Mouse (Mus musculus): ENCODE measurements at regions not wholly inside any gene's neighbourhood (a gene's known extent, or its start where the extent isn't known, plus 50 kb on each side); places are given as distances from the start of the nearest gene placed in this dataset.

DNA sequence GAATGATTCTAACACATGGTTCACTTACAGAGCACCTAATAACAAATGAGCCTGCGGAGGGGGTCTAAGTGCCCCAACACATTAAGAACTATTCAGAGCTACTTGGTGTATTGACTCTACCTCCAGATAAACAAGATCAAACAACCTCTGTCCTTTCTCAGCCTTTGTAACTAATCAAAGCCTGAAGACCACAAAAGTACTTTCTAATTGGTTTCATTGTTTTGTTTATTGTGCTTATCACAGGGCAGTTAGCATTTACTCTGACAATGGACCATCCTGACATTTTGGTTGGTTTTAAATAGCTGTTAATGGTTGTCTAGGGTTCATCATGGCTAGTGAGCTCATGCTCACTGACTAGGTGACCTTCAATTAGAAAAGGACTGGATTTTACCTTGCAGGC, 435.2 kb upstream of the 4930412O13Rik start:
- DNase-seq, result no peak

GRCm38 (mm10) chr2:9464413-9464812, 416.6 kb upstream of the 4930412O13Rik start:
- DNase-seq, result no peak

GRCm38 (mm10) chr2:9464818-9465217, 416.2 kb upstream of the 4930412O13Rik start:
- DNase-seq, result no peak

DNA sequence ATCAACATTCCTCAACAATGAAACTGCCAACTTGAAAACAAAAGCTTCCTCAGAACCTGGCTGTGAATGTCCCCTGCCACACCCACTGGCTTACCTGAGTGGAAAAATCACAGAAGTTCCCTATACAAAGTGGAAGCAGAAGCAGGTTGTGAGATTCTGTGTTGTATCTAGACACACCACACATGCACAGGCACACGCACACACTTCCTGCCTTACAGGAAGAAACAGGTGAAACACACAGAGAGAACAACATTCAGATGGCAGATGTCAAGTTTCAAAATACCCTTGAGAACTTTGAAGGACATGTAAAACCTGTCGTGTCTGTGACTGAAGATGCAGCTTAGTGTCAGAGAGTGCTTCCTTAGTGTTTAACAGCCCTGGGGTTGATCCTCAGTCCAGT, 413.5 kb upstream of the 4930412O13Rik start:
- DNase-seq, result no peak

- no peak for DNase-seq
These were observed 412.4 kb upstream of the 4930412O13Rik start for GRCm38 (mm10) chr2:9468651-9469050.

DNA sequence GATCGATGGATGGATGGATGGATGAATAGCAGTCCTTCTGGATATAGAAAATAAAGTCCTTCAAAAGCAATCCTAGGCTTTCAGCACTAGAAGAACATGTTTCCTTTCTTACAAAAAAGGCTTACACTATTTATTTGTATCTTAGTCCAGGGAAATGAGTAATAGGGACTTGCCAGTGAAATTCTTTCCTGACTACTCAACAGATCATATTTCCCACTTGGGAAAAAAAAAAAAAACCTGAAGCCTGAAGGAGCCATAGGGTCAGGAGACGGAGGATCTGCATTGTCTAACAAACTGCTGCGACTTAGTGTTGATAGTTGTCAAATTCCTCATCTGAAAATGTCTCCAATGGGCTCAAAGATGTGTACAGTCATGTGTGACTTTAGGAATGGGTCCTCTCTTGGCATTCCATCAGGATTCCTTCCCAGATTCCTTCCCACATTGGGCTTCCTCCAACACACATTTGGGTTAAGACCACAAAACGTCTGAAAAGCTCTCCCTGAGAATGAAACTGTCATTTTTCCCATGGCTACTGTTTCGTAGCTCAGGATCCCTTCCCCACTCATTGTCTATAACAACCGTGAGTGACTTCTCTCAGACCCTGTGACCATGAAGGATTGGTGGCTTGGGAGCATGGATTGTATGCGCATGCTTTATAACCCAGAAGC, 399.2 kb upstream of the 4930412O13Rik start:
- DNase-seq, result no peak

- no peak for DNase-seq
These were observed 393.6 kb upstream of the 4930412O13Rik start for GRCm38 (mm10) chr2:9487381-9487914.

DNA sequence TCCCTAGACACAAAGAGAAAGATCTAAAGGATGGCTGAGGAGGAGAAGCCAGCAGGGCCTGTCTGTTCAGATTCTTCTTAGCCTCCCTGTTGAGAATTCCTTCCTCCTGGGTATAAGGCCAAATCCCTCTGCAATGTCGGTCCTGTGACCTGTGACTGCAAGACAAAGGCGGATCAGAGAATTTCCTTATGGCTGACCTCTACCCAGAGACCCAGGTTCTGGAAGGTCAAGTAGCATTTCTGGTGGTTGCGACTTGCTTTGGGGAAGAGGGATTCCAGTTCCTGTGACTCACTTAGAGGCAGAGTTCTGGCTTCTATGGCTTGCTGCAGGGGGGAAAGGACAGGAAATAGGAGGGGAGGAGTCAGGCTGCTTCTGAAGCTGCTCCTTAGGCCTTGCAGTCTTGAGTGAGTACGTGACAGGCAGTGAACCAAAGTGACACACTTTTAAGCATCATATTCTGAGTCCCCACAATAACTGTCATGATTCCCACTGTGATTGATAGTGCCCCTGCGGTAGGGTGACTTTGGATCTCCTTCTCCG, 387.4 kb upstream of the 4930412O13Rik start:
- no peak for DNase-seq

DNA sequence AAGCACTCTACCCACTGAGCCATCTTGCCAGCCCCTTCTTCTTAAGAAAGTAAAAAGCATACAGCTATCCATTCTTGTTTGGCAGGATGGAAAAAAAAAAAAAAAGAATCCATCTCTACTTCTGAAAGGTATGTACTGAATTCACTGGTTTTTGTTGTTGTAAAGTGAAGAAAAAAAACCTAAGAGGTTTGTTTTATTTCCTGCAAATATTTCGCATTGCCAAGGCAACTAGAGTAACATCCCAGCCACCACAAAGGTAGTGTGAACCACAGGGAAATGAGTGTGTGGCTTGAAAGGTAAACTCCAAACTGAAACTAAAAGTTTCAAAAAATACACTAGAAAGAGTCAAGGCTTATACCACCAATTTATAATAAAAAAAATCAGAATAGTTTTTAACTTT, 361.0 kb upstream of the 4930412O13Rik start:
- DNase-seq, result no peak

DNA sequence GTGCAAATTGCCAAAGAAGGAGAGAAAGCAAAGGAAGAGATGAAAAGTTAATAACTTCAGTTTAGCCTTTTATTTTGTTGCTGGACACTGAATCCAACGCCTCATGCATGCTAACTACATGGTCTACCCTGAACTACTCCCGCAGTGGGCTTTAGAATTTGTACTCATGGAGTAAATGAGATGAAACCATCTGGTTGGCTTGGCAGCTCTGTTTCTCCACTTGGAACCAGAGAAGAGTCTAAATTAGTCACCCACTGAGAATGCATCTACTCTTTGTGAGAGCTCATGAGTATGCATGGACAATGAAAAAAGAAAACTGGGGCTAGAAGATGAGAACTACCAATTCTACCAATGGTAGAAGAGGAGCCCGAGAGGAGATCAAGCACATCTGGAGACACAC, 355.1 kb upstream of the 4930412O13Rik start:
- no peak for DNase-seq

- DNase-seq, result no peak
These were observed 345.9 kb upstream of the 4930412O13Rik start for GRCm38 (mm10) chr2:9535141-9535658.

DNA sequence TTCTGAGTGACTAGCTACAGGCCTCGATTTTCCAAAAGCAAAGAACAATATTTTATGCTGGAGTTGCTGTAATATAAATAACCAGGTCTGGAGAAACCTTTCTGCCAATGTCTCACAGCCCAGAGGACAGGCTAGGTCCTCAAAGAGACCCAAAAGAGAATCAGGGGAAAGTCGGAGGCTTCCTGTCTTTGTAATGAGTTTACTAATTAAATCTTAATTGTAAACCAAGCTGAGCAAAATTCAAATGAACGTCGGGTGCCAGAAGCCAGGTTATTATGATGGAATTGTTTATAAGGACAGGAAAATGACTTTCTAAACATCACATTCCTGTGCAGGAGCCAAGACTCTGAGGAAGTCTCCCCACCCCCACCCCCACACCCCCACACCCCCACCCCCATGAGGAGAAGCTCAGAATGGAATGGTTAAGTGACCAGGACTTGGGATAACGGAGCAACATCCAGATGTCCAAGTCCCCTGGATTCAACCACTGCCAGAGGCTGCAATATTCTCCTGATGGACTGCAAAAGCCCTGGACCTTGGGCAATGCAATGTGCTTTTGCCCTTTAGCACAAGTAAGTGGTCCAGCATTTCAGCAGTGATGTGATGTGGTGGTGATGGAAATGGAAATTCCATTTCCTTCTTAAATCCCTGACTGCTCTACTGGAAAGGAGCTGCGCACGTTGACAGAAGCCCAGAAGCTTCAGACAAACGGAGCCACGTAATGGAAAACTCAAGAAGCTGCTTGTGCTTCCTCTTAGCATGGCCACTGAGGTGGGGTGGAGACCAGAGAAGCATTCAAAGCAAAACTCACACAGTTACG, 333.1 kb upstream of the 4930412O13Rik start:
- peak; percentile 14 to 26 for DNase-seq

DNA sequence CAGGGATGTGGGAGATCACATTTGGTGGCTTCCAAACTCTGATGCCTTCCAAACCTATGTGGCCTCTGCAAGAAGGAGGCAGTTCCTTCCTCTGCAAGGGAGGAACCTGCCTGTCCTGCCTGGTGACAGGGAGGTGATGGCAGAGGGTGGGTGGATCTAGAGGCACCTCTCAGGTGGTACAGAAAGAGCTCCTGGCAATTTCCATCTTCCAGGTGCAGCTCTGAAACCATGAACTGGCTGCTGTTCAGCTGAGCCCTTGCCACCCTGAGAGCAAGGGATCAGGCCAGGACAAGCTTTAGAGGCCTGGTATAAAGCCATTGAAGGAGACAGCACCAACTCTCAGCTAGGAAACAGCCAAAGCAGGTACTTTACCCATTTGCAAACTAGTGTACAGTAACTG, 327.7 kb upstream of the 4930412O13Rik start:
- no peak for DNase-seq

DNA sequence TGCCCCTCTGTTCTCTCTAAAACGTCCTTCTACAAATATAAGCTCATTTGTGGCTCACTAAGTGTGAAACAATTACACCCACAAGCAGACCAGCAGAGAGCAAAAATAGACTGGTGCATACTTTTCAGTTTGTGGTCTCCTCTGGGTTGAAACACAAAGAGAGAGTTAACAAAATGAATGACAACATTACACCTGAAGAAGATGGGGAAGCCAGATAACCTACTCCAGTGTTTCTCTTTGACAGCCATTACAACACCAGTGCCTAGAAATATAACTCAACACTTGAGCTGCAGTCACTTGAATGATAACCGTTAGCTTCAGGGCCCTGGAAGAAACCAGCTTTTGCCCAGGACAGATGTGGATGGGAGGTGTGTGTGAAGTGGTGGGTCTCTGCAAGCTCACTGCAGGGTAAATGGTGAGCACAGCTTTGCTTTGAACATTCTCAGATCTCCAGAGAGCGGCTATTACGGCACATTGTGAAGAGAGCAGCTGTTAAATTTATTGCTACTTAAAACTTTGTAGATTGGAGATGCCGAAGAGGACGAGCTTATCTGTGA, 316.5 kb upstream of the 4930412O13Rik start:
- no peak for DNase-seq

GRCm38 (mm10) chr2:9569220-9569619, 311.8 kb upstream of the 4930412O13Rik start:
- no peak for DNase-seq

DNA sequence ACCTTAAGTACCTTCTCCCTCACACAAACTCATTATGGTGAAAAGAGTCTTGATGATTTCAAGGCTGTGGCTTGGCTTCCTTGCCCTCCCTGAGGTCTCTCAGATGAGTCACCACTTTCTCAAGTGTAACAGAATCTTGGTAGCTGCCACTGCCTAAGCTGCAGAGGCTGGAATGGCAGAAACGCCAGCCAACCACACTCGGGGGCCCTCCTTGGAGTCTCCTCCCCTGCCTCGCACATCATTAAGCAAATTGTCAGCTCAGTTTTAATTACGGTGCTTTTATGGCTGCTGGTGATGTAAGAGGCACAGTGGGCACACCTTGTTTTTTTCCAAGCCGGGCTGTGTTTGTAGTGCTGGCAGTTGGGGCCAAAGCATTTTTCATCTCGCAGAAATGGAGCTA, 306.9 kb upstream of the 4930412O13Rik start:
- peak; percentile 20 to 56 for DNase-seq

DNA sequence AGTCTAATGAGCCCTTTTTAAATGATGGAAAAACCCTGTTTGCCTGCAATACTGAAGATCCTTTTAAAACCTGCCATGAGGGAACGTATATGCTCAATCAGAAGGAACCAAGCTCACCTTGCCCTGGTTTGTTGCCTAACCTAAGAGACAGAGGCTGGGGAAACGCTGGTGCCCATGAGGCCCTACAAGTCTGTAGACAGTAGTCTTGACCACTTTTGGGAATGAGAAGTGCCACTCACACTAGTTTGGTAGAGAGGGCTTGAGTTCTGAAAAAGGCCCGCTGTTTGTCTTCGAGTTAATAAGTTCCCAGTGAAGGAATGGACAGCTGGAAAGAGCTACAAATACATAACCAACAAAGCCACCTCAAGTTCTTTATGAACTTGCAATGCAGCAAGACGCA, 306.4 kb upstream of the 4930412O13Rik start:
- DNase-seq, result peak; percentile 19 to 54

GRCm38 (mm10) chr2:9577868-9578267, 303.2 kb upstream of the 4930412O13Rik start:
- no peak for DNase-seq

DNA sequence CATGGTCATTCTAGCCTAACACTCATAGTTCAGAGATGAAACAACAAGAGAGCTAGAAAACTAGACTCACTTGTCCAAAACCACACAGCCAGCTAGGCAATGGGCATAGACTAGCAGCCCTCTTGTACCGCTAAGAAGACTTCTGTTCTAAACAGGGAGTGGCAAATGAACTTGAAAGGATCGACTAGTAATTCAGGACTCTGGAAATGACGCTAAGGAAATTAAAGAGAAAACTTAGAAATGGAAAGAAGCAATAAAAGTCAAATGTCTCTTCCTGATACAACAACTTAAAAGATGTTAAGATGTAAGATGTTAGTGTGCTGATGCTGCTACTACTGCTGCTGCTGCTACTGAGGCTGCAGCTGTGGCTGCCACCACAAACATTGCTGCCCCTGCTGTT, 293.7 kb upstream of the 4930412O13Rik start:
- DNase-seq, result no peak

DNA sequence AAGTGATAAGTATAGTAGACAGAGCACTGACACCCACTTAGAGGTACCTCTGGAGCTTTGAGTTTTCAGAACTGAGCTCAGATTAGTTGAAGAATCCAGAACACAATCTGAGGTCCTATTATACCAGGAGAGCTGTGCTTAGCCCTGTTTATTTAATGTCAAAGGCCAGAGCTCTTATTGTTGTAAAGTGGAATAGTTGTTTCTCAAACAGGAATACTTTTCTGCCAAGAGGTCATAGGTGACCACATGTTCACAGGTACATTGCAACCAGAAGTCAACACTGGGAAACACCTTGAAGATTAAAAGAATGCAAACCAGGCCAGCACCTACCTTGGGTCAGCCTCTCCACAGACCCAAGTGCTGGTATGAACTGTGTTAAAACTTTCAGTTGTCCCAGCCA, 291.9 kb upstream of the 4930412O13Rik start:
- no peak for DNase-seq

GRCm38 (mm10) chr2:9592531-9592930, 288.5 kb upstream of the 4930412O13Rik start:
- DNase-seq, result no peak

- peak; percentile 36 to 66 for DNase-seq
These were observed 287.1 kb upstream of the 4930412O13Rik start for GRCm38 (mm10) chr2:9593931-9594330.

DNA sequence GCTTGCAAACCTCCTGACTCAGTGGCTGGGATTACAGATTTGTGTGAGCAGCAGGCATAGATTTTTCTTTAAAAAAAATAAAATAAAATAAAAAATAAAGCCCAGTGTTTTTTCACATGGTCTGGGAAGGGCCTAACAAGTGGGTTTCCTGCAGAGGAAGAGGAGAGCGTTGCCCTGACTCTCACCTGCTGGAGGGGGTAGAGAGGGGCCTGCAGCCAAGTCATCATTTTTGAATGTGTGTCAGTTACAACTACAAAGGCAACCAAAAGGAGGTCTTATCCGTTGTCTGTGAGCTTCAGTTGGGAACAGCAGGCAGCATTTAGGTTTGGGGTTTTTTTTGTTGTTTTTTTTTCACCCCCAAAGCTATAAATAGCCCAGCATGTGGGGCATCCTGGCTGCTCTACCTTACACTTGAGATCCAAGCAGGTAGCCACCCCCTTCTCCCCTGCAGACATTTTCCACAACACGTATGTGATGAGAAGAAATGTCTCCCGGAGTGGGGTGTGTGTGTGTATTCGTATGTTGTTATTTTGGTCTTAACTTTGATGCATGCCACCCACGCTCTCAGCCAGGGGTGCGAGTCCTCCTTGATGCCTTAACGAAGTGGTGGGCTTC, 285.7 kb upstream of the 4930412O13Rik start:
- DNase-seq, result no peak

Measured in lung, postnatal 4 days (tissue).